Mouse (Mus musculus): ENCODE results near the gene Pitpnm1.

DNA sequence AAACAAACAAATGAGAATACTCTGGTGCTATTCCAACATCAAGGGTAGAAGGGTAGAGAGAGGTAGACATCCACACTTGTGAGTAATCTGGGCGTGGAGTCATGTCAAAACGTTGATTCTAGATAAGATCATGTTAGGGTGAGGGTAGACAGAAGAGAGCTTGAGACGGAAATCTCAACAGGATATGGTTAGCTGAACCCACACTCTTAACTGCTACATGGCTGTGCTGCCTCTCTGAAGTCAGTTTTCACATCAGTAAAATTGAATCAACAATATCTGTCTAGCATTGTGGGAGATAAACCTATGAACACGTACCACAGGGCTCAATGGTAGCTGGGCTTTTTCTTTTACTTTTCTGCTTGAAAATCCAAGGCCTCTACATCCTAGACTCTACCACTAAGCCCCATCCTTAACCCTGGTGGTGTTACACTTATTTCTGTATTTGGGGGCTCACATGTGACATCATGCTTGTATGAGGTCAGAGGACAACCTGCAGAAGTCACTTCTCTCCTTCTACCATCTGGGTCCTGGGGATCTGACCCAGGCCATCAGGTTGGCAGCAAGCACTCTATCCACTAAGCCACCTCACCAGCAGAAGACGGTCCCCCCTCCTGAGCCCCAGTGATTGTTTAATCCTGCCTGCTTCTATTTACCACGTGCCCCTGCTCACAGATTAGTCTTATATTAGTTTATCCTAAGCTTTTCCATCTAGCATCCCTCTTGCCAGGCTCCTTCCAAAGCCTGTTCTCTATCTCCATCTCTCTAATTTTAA is 20.1 kb downstream of the Pitpnm1 start:
- TF ChIP-seq POLR2A (IDR thresholded peaks at IDR 0.05; ENCODE audit: low read depth, low read length) (no peak), CTCF (IDR thresholded peaks at IDR 0.05; ENCODE audit: extremely low read depth, insufficient read depth, insufficient read length, insufficient replicate concordance) (no peak)
